Mouse (Mus musculus) subcutaneous adipose tissue, adult 2 months (tissue): Measurements from ENCODE around the gene Isy1. TPM values are rescaled to one million over a fixed set of nuclear protein-coding genes. Genes with fewer than 3 reads are reported as not detected.

ENCODE experiments used
- polyA plus RNA-seq: library from polyadenylated mRNA; depleted of rRNA; stranded (reverse); fragments of >200 nt; gene quantifications from 2 replicates; pipeline ENCODE4 v1.2.3, GENCODE M21; 2012; ENCODE audit warnings: low replicate concordance; rRNA removed

The Isy1 gene
- 19.5 and 37.6 TPM in 2 replicates for polyA plus RNA-seq

DNA sequence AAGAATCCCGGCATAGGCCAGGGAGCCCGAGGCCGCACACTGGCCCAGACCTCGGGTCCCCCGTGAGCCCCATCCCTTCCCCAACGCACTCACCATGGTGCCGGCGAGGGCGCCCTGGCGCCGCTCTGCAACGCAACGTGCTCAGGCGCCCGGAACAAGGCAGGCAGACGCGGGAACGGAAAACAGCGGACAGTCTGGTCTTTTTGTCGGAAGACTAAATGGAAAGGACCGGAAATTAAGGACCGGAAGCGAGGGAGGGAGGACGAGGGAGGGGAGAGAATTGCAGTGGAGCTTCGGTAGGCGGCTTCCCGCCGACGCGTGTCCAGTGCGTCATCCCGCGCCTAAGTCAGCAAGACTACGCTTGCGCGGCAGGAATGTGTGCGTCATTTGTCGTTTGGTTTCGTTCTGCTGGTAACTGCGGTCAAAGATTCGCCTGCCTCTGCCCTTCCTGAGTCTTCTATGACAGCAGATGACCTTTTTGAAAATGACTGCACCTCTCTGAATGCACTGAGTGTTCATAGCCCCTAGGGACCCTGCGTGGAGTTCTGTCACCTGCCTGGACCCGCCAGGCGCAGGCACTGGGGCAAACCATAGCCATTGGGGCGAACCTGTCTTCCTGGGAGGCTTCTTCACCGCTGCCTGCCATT is at the start of gene Isy1:
Gene Isy1, minus strand, starts transcription at position 248 of the 647 bp plus-strand sequence.

DNA sequence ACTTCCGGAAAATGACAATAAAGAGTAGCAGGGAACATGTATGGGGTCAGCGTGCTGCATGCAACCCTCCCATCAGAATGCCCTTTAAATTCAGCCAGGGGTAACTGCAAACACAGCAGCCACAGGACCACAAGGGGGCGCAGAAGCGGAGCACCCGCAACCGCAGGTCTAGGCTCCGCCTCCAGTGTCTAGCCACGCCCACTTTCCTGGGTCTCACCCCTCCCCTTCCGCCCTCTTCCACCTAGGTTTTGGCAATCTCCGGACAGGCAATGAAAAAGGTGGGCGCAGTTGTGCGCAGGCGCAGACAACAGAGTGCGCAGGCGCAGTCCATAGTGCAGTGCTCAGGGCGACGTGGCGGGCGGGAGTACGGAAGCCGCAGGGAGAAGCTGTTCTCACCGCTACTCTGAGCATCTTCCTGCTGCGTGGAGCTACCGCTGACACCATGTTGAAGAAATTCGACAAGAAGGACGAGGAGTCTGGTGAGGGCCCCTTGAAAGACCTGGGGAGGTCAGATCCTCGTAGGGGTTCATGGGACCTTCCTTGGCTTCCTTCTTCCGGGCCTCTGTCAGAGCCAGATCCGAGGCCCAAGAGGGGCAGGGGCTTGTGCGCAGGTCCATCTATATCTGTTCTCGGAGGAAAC is 49.1 kb upstream of the Isy1 start, which contains the start of gene Copg1:
Gene Copg1, plus strand, starts transcription at position 221 of the 640 bp plus-strand sequence.

DNA sequence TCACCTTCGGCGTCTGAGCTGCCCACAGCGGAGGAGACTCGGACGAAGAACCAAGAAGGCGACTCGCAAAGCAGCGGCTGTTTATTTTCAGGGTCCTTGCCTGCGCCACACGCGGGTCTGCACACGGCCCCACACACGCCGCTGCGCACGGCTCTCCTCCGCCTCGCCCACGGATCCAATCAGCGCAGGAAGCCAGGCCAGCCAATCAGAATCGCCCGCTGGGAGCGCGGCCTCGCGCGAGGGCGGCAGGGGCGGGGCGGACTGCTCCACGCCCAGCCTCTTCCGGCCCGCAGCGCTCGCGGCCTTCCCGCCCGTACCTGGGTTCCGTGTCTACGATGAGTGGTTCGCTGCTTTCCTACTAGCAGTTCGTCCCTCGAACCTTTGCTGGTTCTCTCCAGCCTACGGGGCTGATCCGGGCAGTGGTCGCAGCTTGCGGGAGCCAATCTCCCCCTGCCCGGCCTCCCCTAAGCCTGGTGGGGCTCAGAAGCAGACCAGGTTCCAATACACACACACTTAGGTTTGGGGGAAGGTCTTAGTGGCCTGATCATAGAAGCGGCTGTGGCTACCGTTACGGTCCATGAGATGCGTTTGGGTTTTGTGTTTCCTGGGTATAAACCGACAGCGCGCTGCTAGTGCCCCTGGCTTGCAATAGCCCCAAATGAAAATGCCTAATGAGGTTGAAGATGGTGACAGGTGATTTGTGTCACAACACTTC is 12.5 kb upstream of the Isy1 start, which contains the start of gene Cnbp:
Gene Cnbp, minus strand, starts transcription at position 207 of the 715 bp plus-strand sequence.

DNA sequence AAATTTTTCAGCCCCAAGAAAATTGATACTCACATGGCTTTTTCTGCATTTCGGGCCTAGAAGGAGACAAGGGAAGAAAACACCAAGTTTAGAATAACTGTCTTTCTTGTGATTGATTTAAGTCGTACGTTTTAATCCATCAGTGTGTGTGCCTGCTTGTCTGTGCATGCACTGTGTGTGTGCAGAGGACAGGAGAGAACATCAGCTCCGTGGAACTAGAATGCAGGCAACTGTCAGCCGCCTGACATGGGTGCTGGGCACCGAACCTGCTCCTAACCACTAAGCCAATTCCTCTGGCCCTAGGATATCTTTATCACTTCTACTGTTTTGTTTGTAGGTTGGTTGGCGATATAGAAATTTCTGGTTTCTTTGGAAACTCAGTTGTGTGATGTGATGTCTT is 2.9 kb downstream of the Isy1 start, which contains the start of gene Gm45140:
Gene Gm45140, minus strand, starts transcription at position 101 of the 400 bp plus-strand sequence.

DNA sequence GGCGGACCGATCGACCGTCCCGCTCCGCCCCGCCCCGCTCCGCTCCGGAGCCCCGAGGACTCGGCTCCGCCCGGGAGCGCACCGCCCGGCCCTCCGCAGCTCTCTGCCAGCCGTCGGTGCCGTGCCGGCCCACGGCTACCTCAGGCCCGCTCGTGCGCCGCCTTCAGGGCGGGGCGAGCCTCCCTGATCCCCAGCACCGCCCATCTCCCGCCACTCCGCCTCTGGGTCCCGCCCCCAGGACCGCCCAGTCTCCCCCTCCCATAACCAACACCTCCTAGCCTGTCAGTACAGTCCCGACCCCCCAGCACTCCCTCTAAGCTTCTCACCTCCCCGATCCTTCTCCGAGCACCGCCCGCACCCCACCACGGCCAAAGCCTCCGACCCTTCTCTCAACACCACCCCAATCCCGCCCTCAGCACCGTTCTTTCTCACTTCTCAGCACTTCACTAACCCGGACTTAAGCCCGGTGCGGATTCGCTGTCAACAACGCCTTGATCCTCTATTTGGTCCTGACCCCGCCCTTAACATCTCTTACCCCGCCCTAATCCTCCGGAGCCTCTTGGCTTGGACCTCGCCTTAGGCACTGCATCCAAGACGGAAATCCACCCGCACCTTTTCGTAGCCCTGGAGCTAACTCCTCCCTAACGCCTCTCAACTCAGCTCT is 26.8 kb downstream of the Isy1 start, which contains the start of gene Rab43:
Gene Rab43, minus strand, starts transcription at position 490 of the 664 bp plus-strand sequence.

DNA sequence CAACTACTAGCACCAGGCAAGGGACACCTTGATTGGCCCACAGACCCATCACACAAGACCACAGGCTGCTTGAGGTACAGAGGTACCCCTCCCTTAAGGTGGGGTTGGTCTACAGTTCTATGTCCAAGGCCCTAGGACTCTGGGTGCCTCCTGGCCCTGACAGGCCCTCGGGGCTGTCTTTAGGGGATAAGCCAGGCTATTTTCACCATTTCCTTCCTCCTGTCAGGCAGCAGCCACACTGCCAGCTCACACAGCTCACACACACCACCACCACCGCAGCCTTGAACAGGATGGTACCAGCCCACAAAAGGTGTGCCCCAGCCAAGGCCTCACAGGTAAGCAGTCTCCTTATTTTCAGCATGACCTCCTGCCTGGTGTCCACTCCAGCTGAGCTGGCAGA is 60.8 kb downstream of the Isy1 start, which contains the start of gene Gp9:
Gene Gp9, plus strand, starts transcription at position 231 of the 400 bp plus-strand sequence.

Other genes starting within 250 kb of the Isy1 start
- gene Prokr1, start 248.1 kb downstream of the Isy1 start, polyA plus RNA-seq = 0.64 and 4.4 TPM in 2 replicates
- 4.2 and 8.2 TPM in 2 replicates for gene Aplf, start 166.6 kb downstream of the Isy1 start, polyA plus RNA-seq
- gene Efcc1, start 107.9 kb downstream of the Isy1 start, polyA plus RNA-seq = 4.4 and 10.0 TPM in 2 replicates
- 0.24 and 0.37 TPM in 2 replicates for gene Gp9, start 60.7 kb downstream of the Isy1 start, polyA plus RNA-seq
- gene Rab43, start 26.6 kb downstream of the Isy1 start, polyA plus RNA-seq = 32.2 and 82.0 TPM in 2 replicates
- 0.96 TPM in 2 replicates for gene Gm45140, start 3.0 kb downstream of the Isy1 start, polyA plus RNA-seq
- gene Cnbp, start 12.3 kb upstream of the Isy1 start, polyA plus RNA-seq = 283 and 361 TPM in 2 replicates
- gene Copg1, start 49.0 kb upstream of the Isy1 start, polyA plus RNA-seq = 51.5 and 110 TPM in 2 replicates
- gene Hmces, start 75.1 kb upstream of the Isy1 start, polyA plus RNA-seq = 24.3 and 32.6 TPM in 2 replicates
- 10.7 and 20.5 TPM in 2 replicates for gene H1fx, start 142.8 kb upstream of the Isy1 start, polyA plus RNA-seq
- 266 and 279 TPM in 2 replicates for gene Rab7, start 206.5 kb upstream of the Isy1 start, polyA plus RNA-seq
- gene Rpn1, start 245.7 kb upstream of the Isy1 start, polyA plus RNA-seq = 97.4 and 252 TPM in 2 replicates